Mouse (Mus musculus) layer of hippocampus, postnatal 14 days (tissue): ENCODE measurements around the gene Mettl14. TPM values are rescaled to one million over a fixed set of nuclear protein-coding genes. Genes with fewer than 3 reads are reported as not detected.

Source experiments
- DNase-seq, 2 experiments: peaks; one replicate each; pipeline ENCODE4 v3.0.0; 2021 to 2022; ENCODE audit warnings: low spot score in 2 of 2, mixed read lengths in 1 of 2
- total RNA-seq, 2 experiments: library from RNA; stranded (reverse); gene quantifications; 2 replicates each; pipeline ENCODE4 v1.2.3; 2021

Gene Mettl14
- total RNA-seq, 2 experiments from 2014 or later, result 14.0 to 15.8 TPM

DNA sequence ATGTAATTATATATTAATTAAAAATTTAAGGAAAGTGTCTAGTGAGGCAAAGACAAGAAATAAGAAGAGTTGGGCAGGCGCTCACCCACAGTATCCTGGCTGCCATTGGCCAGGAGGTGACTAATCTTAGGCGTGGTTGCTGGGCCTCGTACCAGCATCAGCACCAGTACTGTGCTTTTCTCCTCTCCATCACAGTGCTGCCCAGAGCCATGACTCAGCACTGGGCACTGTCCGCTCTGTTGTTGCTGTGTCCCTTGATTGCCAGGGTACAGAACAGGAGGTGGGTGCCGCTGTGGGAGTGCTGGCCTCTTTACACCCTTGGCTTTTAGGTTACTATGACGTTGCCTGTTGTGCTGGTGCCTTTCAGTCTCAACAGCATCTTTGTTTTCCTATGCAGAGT, 64.3 kb downstream of the Mettl14 start:
- peak in 1 of 2 experiments; percentile 23 for DNase-seq

DNA sequence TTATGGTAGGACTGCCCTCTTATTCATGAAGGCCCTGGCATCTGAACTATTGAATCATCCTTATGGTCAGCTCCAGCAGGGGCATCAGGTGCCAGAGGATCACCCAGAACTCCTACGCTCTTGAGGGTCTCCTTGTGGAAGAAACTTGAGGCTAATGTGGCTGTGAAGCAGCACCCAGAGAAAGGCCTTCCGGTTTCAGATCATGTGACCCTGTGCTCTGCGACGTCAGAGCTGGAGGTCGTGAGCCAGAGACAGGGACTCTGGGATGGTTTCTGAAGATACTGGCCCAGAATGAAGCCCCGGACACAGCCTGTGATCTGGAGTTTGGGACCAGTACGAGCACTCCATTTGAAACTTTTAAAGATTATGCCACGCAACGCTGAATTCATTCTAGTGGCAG, 65.6 kb downstream of the Mettl14 start:
- no peak for DNase-seq

Other genes starting within 250 kb of the Mettl14 start
- 10 to 100 TPM in 1 of 2 experiments, 1 to 10 TPM in 1; 2.3 to 10.3 TPM for gene Synpo2, start 150.0 kb downstream of the Mettl14 start, total RNA-seq
- 10 to 100 TPM; 20.1 to 23.0 TPM for gene Sec24d, start 118.7 kb downstream of the Mettl14 start, total RNA-seq
- 1 to 10 TPM; 7.6 to 9.6 TPM for gene Prss12, start 60.8 kb upstream of the Mettl14 start, total RNA-seq